Mouse (Mus musculus) limb, embryonic 14.5 days (tissue): Measurements from ENCODE around the gene Vopp1. TPM values are rescaled to one million over a fixed set of nuclear protein-coding genes. Genes with fewer than 3 reads are reported as not detected.
A peak's percentile ranks its signal among the peaks of the same experiment; 100 is the strongest.

Source experiments
- ATAC-seq: fragments of 200-750 bp; cut with Nextera tagmentation; 2 replicates; pipeline ENCODE4 v1.8.0; 2017; ENCODE audit warnings: low read depth, moderate number of reproducible peaks, moderate TSS enrichment; ENCODE audit not compliant: low FRiP score
- DNase-seq: peaks from one replicate; pipeline ENCODE4 v3.0.0-alpha.2; 2015; ENCODE audit warnings: low spot score
- H3K27ac ChIP-seq: fragments of 300-500 bp; sonication (generic); replicated peaks from 2 replicates; pipeline ENCODE4 v1.5.1; 2014; ENCODE audit warnings: low read depth, mild to moderate bottlenecking, low read length, moderate library complexity, mixed read lengths
- H3K27me3 ChIP-seq: fragments of 300-500 bp; sonication (generic); 2 replicates; pipeline ENCODE4 v1.6.1; 2014; ENCODE audit warnings: low read length, mixed read lengths; ENCODE audit not compliant: control insufficient read depth, insufficient read depth
- H3K36me3 ChIP-seq: fragments of 300-500 bp; sonication (generic); 2 replicates; pipeline ENCODE4 v1.6.1; 2014; ENCODE audit warnings: mild to moderate bottlenecking, low read length, moderate library complexity, mixed read lengths; ENCODE audit not compliant: control insufficient read depth, insufficient read depth
- H3K4me1 ChIP-seq: fragments of 300-500 bp; sonication (generic); 2 replicates; pipeline ENCODE4 v1.6.1; 2014; ENCODE audit warnings: antibody characterized with exemption, low read length, mixed read lengths; ENCODE audit not compliant: control insufficient read depth, insufficient read depth
- H3K4me2 ChIP-seq: fragments of 300-500 bp; sonication (generic); replicated peaks from 2 replicates; pipeline ENCODE4 v1.6.1; 2014; ENCODE audit warnings: low read depth, mild to moderate bottlenecking, low read length, moderate library complexity; ENCODE audit not compliant: severe bottlenecking
- H3K4me3 ChIP-seq: fragments of 300-500 bp; sonication (generic); replicated peaks from 2 replicates; pipeline ENCODE4 v1.5.1; 2014; ENCODE audit warnings: low read length
- H3K9ac ChIP-seq: fragments of 300-500 bp; sonication (generic); 2 replicates; pipeline ENCODE4 v1.6.1; 2014; ENCODE audit warnings: mild to moderate bottlenecking, low read depth, low read length, moderate library complexity; ENCODE audit not compliant: severe bottlenecking
- H3K9me3 ChIP-seq: fragments of 300-500 bp; sonication (generic); 2 replicates; pipeline ENCODE4 v1.6.1; 2016; ENCODE audit warnings: low read length; ENCODE audit not compliant: control insufficient read depth
- POLR2A ChIP-seq: fragments of 200-500 bp; IDR thresholded peaks from 2 replicates; pipeline ENCODE4 v1.8.0; 2012; ENCODE audit warnings: inconsistent platforms, mild to moderate bottlenecking, moderate library complexity, borderline replicate concordance; ENCODE audit not compliant: insufficient read depth, insufficient read length; ENCODE audit errors: extremely low read depth
- WGBS: fragments of 180-500 bp; shearing (Covaris S2); extraction: QIAGEN DNeasy Blood & Tissue Kit; methylation state at CpG from one replicate; pipeline ENCODE4 v1.1.7; 2014; 5-methylcytosine and 5-hydroxymethylcytosine counted together
- polyA plus RNA-seq, 2 experiments: library from polyadenylated mRNA; depleted of rRNA in 1 of 2; stranded (reverse) in 1 of 2; unstranded in 1 of 2; fragments of >200 nt; fragmentation: Nextera tagmentation in 1 of 2; extraction: Ambion mirVana in 1 of 2; gene quantifications; 2 replicates each; pipeline versions ENCODE4 v1.2.1 to v1.2.3; 2012 to 2014

Gene Vopp1
- polyA plus RNA-seq, 2 experiments = 27.5 to 46.2 TPM

DNA sequence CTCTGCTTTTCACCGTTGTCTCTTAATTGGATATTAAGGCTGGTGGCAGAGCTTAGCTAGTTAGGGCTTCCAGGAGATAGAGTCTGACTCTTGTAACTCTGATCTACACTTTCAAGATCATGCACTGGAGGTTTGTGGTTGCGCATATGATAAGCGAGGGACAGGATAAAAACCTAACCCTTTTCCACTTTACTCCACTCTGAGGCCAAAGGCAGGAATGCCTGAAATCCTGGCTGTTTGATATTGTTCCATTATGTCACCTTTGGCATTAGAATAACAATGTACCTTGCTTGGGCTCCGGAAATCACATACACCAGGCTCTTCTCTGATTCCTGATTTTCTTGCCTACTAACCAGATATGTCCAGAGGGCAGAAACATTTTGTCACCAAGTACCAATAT lies 123.3 kb downstream of the Vopp1 start:
- ATAC-seq (no peak), DNase-seq (no peak)
- WGBS = 69% methylated on average over 4 of the region's 4 CpGs
- H3K4me2 ChIP-seq = peak overlapping the region; percentile 68
- H3K4me3 ChIP-seq = peak overlapping the region; percentile 63
- peaks cover 4% of the 10 kb centered on the region; the same call in 1 of the 2 replicates for H3K4me1 ChIP-seq
- no peak overlapping the region; the same call in 1 of the 2 replicates for H3K9ac ChIP-seq
- H3K27ac ChIP-seq = peak overlapping the region; percentile 96; the same call in 1 of the 2 replicates
- H3K9me3 ChIP-seq = no peaks in the 10 kb centered on the region
- no peaks in the 10 kb centered on the region for H3K27me3 ChIP-seq
- H3K36me3 ChIP-seq = no peaks in the 10 kb centered on the region
- no peak for TF ChIP-seq POLR2A

DNA sequence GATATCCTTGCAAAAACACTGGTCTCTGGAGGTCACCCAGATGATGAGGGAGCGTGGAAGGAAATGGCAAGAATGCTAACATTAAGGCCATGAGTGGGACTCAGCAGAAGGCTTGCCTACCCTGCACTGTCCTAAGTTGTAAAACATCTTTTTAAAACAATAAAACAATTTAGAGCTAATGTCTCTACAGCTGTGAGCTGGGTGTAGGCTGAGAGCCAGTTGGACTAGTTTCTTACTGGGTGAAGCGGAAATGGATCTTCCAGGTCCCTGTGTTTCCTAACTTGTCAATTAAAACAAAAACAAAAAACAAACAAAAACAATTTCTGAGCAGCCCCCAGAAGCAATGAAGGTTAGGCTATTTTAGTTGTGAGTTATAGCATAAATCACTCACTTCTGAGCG lies 131.8 kb downstream of the Vopp1 start:
- no peak for TF ChIP-seq POLR2A
- Histone ChIP-seq H3K9ac (no peak overlapping the region), H3K9me3 (no peaks in the 10 kb centered on the region), H3K36me3 (peaks cover 4% of the 10 kb centered on the region; the same call in 1 of the 2 replicates), H3K4me3 (no peak overlapping the region), H3K4me1 (peaks cover 3% of the 10 kb centered on the region; the same call in 1 of the 2 replicates), H3K27me3 (no peaks in the 10 kb centered on the region), H3K4me2 (no peak overlapping the region), H3K27ac (no peak overlapping the region)
- no peak for DNase-seq
- ATAC-seq = no peak
- 87% methylated on average over 3 of the region's 3 CpGs for WGBS

- Histone ChIP-seq H3K9ac (peak within 1 kb of the TSS; percentile 81), H3K36me3 (peaks cover 4% of the 10 kb centered on the region; the same call in 1 of the 2 replicates), H3K9me3 (no peaks in the 10 kb centered on the region), H3K27ac (peak within 1 kb of the TSS; percentile 91), H3K4me1 (peaks cover 3% of the 10 kb centered on the region; the same call in 1 of the 2 replicates), H3K4me3 (peak within 1 kb of the TSS; percentile 81), H3K4me2 (peak within 1 kb of the TSS; percentile 57), H3K27me3 (no peaks in the 10 kb centered on the region)
- ATAC-seq = peak; percentile 97
- DNase-seq = peak; percentile 85
- TF ChIP-seq POLR2A = 0 out of 2 replicates have a peak, but pooled peaks have one; percentile 39
- under 1% methylated on average over 51 of the region's 52 CpGs for WGBS
Measured at GRCm38 (mm10) chr6:57691467-57692261, 133.3 kb downstream of the Vopp1 start, which contains the start of gene Pyurf. Pyurf (minus strand) TSS chr6:57692078.

- H3K27ac ChIP-seq = no peak overlapping the region
- no peak overlapping the region for H3K4me2 ChIP-seq
- no peak overlapping the region for H3K4me3 ChIP-seq
- H3K9me3 ChIP-seq = no peaks in the 10 kb centered on the region
- 96% methylated on average over 1 of the region's 1 CpGs for WGBS
- ATAC-seq (no peak), DNase-seq (no peak)
- peaks cover 4% of the 10 kb centered on the region; the same call in 1 of the 2 replicates for H3K36me3 ChIP-seq
- no peaks in the 10 kb centered on the region for H3K27me3 ChIP-seq
- H3K9ac ChIP-seq = no peak overlapping the region
- no peak for TF ChIP-seq POLR2A
- no peaks in the 10 kb centered on the region for H3K4me1 ChIP-seq
Measured at GRCm38 (mm10) chr6:57684156-57684555, 140.8 kb downstream of the Vopp1 start.

Other genes starting within 250 kb of the Vopp1 start
- gene Herc6, start 244.2 kb downstream of the Vopp1 start, polyA plus RNA-seq (2012; rRNA removed) = 1.7 and 3.4 TPM in 2 replicates
- gene Herc6, start 244.2 kb downstream of the Vopp1 start, polyA plus RNA-seq (2014; fragmentation: Nextera tagmentation; extraction: Ambion mirVana) = 1.4 and 2.2 TPM in 2 replicates
- gene Pyurf, start 133.1 kb downstream of the Vopp1 start, polyA plus RNA-seq (2012; rRNA removed) = 9.9 and 11.7 TPM in 2 replicates
- 14.6 and 14.7 TPM in 2 replicates for gene Pyurf, start 133.1 kb downstream of the Vopp1 start, polyA plus RNA-seq (2014; fragmentation: Nextera tagmentation; extraction: Ambion mirVana)
- gene Lancl2, start 122.6 kb downstream of the Vopp1 start, polyA plus RNA-seq (2012; rRNA removed) = 15.5 and 17.8 TPM in 2 replicates
- 23.0 and 27.6 TPM in 2 replicates for gene Lancl2, start 122.6 kb downstream of the Vopp1 start, polyA plus RNA-seq (2014; fragmentation: Nextera tagmentation; extraction: Ambion mirVana)
- gene Vmn1r21, start 25.2 kb upstream of the Vopp1 start, polyA plus RNA-seq (2012; rRNA removed) = not detected in 2 replicates
- not detected in 2 replicates for gene Vmn1r21, start 25.2 kb upstream of the Vopp1 start, polyA plus RNA-seq (2014; fragmentation: Nextera tagmentation; extraction: Ambion mirVana)
- not detected in 2 replicates for gene Vmn1r22, start 82.9 kb upstream of the Vopp1 start, polyA plus RNA-seq (2012; rRNA removed)
- gene Vmn1r22, start 82.9 kb upstream of the Vopp1 start, polyA plus RNA-seq (2014; fragmentation: Nextera tagmentation; extraction: Ambion mirVana) = not detected in 2 replicates
- not detected in 2 replicates for gene Vmn1r23, start 101.7 kb upstream of the Vopp1 start, polyA plus RNA-seq (2012; rRNA removed)
- not detected in 2 replicates for gene Vmn1r23, start 101.7 kb upstream of the Vopp1 start, polyA plus RNA-seq (2014; fragmentation: Nextera tagmentation; extraction: Ambion mirVana)
- not detected in 2 replicates for gene Vmn1r24, start 136.3 kb upstream of the Vopp1 start, polyA plus RNA-seq (2012; rRNA removed)
- not detected in 2 replicates for gene Vmn1r24, start 136.3 kb upstream of the Vopp1 start, polyA plus RNA-seq (2014; fragmentation: Nextera tagmentation; extraction: Ambion mirVana)
- gene Vmn1r25, start 155.7 kb upstream of the Vopp1 start, polyA plus RNA-seq (2012; rRNA removed) = not detected in 2 replicates
- gene Vmn1r25, start 155.7 kb upstream of the Vopp1 start, polyA plus RNA-seq (2014; fragmentation: Nextera tagmentation; extraction: Ambion mirVana) = not detected in 2 replicates
- gene Vmn1r26, start 190.0 kb upstream of the Vopp1 start, polyA plus RNA-seq (2012; rRNA removed) = not detected in 2 replicates
- not detected in 2 replicates for gene Vmn1r26, start 190.0 kb upstream of the Vopp1 start, polyA plus RNA-seq (2014; fragmentation: Nextera tagmentation; extraction: Ambion mirVana)